Mouse (Mus musculus) layer of hippocampus, adult 2 months (tissue): Measurements from ENCODE around the gene Bpifa2. TPM values are rescaled to one million over a fixed set of nuclear protein-coding genes. Genes with fewer than 3 reads are reported as not detected.

Experiments used
- DNase-seq, 2 experiments: peaks; one replicate each; pipeline ENCODE4 v3.0.0; 2022; ENCODE audit warnings: low spot score in 2 of 2
- H3K27ac ChIP-seq: fragments of 200-600 bp; 2 replicates; pipeline ENCODE4 v1.8.1; 2022
- H3K4me3 ChIP-seq: fragments of 200-600 bp; 2 replicates; pipeline ENCODE4 v1.8.1; 2022; ENCODE audit warnings: mild to moderate bottlenecking
- CTCF ChIP-seq: fragments of 200-600 bp; conservative IDR thresholded peaks from 2 replicates; pipeline ENCODE4 v1.8.1; 2022; ENCODE audit warnings: antibody characterized with exemption, mild to moderate bottlenecking, moderate library complexity
- total RNA-seq, 2 experiments: library from RNA; stranded (reverse); gene quantifications; 2 replicates each; pipeline ENCODE4 v1.2.3; 2021

The Bpifa2 gene
- total RNA-seq, 2 experiments from 2014 or later, result not detected

GRCm38 (mm10) chr2:154038932-154039331, 30.9 kb downstream of the Bpifa2 start:
- peak; percentile 81 for TF ChIP-seq CTCF
- Histone ChIP-seq H3K27ac (no peak overlapping the region), H3K4me3 (no peak overlapping the region)
- DNase-seq, result peak; percentile 7 to 60

DNA sequence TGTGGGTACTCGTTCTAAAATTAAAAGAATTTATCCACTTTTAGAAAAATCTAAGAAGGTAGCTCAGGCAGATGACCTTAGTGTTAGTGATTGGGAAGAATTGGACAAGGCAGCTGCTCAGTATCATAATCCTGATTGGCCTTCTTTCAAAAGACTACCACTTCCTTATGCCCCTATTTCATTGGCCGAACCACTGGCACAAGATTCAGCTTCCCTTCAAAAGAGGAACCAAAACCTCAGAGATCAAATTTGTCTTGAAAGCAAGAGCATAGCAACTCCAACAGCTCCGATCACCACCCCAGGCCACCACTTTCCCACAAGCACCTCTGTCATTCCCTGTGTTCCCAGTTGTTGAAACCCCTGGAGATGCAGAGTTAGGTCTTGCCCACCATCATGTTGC, 36.7 kb downstream of the Bpifa2 start:
- H3K27ac ChIP-seq, result no peak overlapping the region
- TF ChIP-seq CTCF, result no peak
- H3K4me3 ChIP-seq, result no peak overlapping the region
- no peak for DNase-seq

GRCm38 (mm10) chr2:154058690-154059089, 50.6 kb downstream of the Bpifa2 start:
- H3K4me3 ChIP-seq, result no peak overlapping the region
- TF ChIP-seq CTCF, result peak; percentile 58
- no peak overlapping the region for H3K27ac ChIP-seq
- DNase-seq, result no peak

Other genes starting within 250 kb of the Bpifa2 start
- under 1 TPM; 0.12 to 0.46 TPM for gene Efcab8, start 228.3 kb upstream of the Bpifa2 start, total RNA-seq
- gene Sun5, start 137.2 kb upstream of the Bpifa2 start, total RNA-seq, result not detected
- not detected for gene Bpifb2, start 133.2 kb upstream of the Bpifa2 start, total RNA-seq
- gene Bpifb6, start 107.9 kb upstream of the Bpifa2 start, total RNA-seq, result not detected
- not detected for gene Bpifb3, start 90.0 kb upstream of the Bpifa2 start, total RNA-seq
- not detected for gene Bpifb4, start 70.1 kb upstream of the Bpifa2 start, total RNA-seq
- gene Bpifa6, start 33.3 kb upstream of the Bpifa2 start, total RNA-seq, result not detected
- gene Bpifa3, start 122.1 kb downstream of the Bpifa2 start, total RNA-seq, result not detected
- not detected for gene Bpifa1, start 134.6 kb downstream of the Bpifa2 start, total RNA-seq
- gene Bpifa5, start 154.3 kb downstream of the Bpifa2 start, total RNA-seq, result not detected
- under 1 TPM in 1 of 2 experiments, not detected in 1; 0.22 TPM for gene Bpifb1, start 182.6 kb downstream of the Bpifa2 start, total RNA-seq
- gene Bpifb5, start 215.5 kb downstream of the Bpifa2 start, total RNA-seq, result not detected
- gene Bpifb9a, start 249.6 kb downstream of the Bpifa2 start, total RNA-seq, result not detected